Mouse (Mus musculus): ENCODE measurements at regions not wholly inside any gene's neighbourhood (a gene's known extent, or its start where the extent isn't known, plus 50 kb on each side); places are given as distances from the start of the nearest gene placed in this dataset.

GRCm38 (mm10) chr12:95054887-95055286 lies 637.1 kb upstream of the Flrt2 start:
- no peaks in the 10 kb centered on the region for H3K4me1 ChIP-seq (replicated peaks; ENCODE audit: control insufficient read depth, insufficient read depth, low read length)
- H3K27ac ChIP-seq (ENCODE audit: low read length), result no peak overlapping the region
- no peaks in the 10 kb centered on the region for H3K27me3 ChIP-seq (replicated peaks; ENCODE audit: control insufficient read depth, insufficient read depth, low read length)
- H3K9me3 ChIP-seq (ENCODE audit: control insufficient read depth, low read length), result no peaks in the 10 kb centered on the region
- 94% methylated on average over 3 of the region's 3 CpGs for WGBS
- no peaks in the 10 kb centered on the region for H3K36me3 ChIP-seq (ENCODE audit: control insufficient read depth, insufficient read depth)
- H3K4me3 ChIP-seq (replicated peaks; ENCODE audit: low read length), result no peak overlapping the region
- ATAC-seq, result no peak
- no peak overlapping the region for H3K9ac ChIP-seq (replicated peaks; ENCODE audit: low read depth, low read length)
- no peak overlapping the region for H3K4me2 ChIP-seq (ENCODE audit: low read length)

GRCm38 (mm10) chr12:95056926-95057325 lies 635.1 kb upstream of the Flrt2 start:
- H3K9ac ChIP-seq (replicated peaks; ENCODE audit: low read depth, low read length), result no peak overlapping the region
- no peak overlapping the region for H3K4me3 ChIP-seq (replicated peaks; ENCODE audit: low read length)
- no peak overlapping the region for H3K27ac ChIP-seq (ENCODE audit: low read length)
- ATAC-seq, result peak; percentile 93
- no peaks in the 10 kb centered on the region for H3K9me3 ChIP-seq (ENCODE audit: control insufficient read depth, low read length)
- H3K4me1 ChIP-seq (replicated peaks; ENCODE audit: control insufficient read depth, insufficient read depth, low read length), result no peaks in the 10 kb centered on the region
- no peak overlapping the region for H3K4me2 ChIP-seq (ENCODE audit: low read length)
- no peaks in the 10 kb centered on the region for H3K27me3 ChIP-seq (replicated peaks; ENCODE audit: control insufficient read depth, insufficient read depth, low read length)
- 18% methylated on average over 7 of the region's 7 CpGs for WGBS
- H3K36me3 ChIP-seq (ENCODE audit: control insufficient read depth, insufficient read depth), result no peaks in the 10 kb centered on the region

- ATAC-seq, result no peak
Observed at GRCm38 (mm10) chr12:95059396-95059795, 632.6 kb upstream of the Flrt2 start.

GRCm38 (mm10) chr12:95072307-95072706 lies 619.7 kb upstream of the Flrt2 start:
- ATAC-seq, result no peak
- H3K9me3 ChIP-seq (ENCODE audit: control insufficient read depth, low read length), result no peaks in the 10 kb centered on the region
- H3K9ac ChIP-seq (replicated peaks; ENCODE audit: low read depth, low read length), result no peak overlapping the region
- H3K4me3 ChIP-seq (replicated peaks; ENCODE audit: low read length), result no peak overlapping the region
- no peaks in the 10 kb centered on the region for H3K4me1 ChIP-seq (replicated peaks; ENCODE audit: control insufficient read depth, insufficient read depth, low read length)
- no peak overlapping the region for H3K27ac ChIP-seq (ENCODE audit: low read length)
- WGBS, result 86% methylated on average over 2 of the region's 2 CpGs
- H3K4me2 ChIP-seq (ENCODE audit: low read length), result no peak overlapping the region
- H3K27me3 ChIP-seq (replicated peaks; ENCODE audit: control insufficient read depth, insufficient read depth, low read length), result no peaks in the 10 kb centered on the region
- no peaks in the 10 kb centered on the region for H3K36me3 ChIP-seq (ENCODE audit: control insufficient read depth, insufficient read depth)

More at GRCm38 (mm10) chr12:95059396-95059795, 632.6 kb upstream of the Flrt2 start:
- H3K4me3 ChIP-seq (replicated peaks; ENCODE audit: low read length), result no peak overlapping the region
- WGBS, result 44% methylated on average over 2 of the region's 2 CpGs
- H3K27me3 ChIP-seq (replicated peaks; ENCODE audit: control insufficient read depth, insufficient read depth, low read length), result no peaks in the 10 kb centered on the region
- H3K9me3 ChIP-seq (ENCODE audit: control insufficient read depth, low read length), result no peaks in the 10 kb centered on the region
- no peak overlapping the region for H3K9ac ChIP-seq (replicated peaks; ENCODE audit: low read depth, low read length)
- no peak overlapping the region for H3K27ac ChIP-seq (ENCODE audit: low read length)
- no peaks in the 10 kb centered on the region for H3K4me1 ChIP-seq (replicated peaks; ENCODE audit: control insufficient read depth, insufficient read depth, low read length)
- H3K36me3 ChIP-seq (ENCODE audit: control insufficient read depth, insufficient read depth), result no peaks in the 10 kb centered on the region
- no peak overlapping the region for H3K4me2 ChIP-seq (ENCODE audit: low read length)

- WGBS, result 11% methylated on average over 3 of the region's 3 CpGs
- Histone ChIP-seq H3K36me3 (ENCODE audit: control insufficient read depth, insufficient read depth) (no peaks in the 10 kb centered on the region), H3K9me3 (ENCODE audit: control insufficient read depth, low read length) (no peaks in the 10 kb centered on the region), H3K4me3 (replicated peaks; ENCODE audit: low read length) (no peak overlapping the region), H3K4me2 (ENCODE audit: low read length) (no peak overlapping the region), H3K4me1 (replicated peaks; ENCODE audit: control insufficient read depth, insufficient read depth, low read length) (0 out of 2 replicates have a peak, but pooled peaks cover 2% of the 10 kb centered on the region), H3K27me3 (replicated peaks; ENCODE audit: control insufficient read depth, insufficient read depth, low read length) (no peaks in the 10 kb centered on the region), H3K27ac (ENCODE audit: low read length) (no peak overlapping the region), H3K9ac (replicated peaks; ENCODE audit: low read depth, low read length) (no peak overlapping the region)
- peak; percentile 95 for ATAC-seq
Observed at GRCm38 (mm10) chr12:95119223-95119952, 572.6 kb upstream of the Flrt2 start.

GRCm38 (mm10) chr12:95132804-95133203 lies 559.2 kb upstream of the Flrt2 start:
- no peak overlapping the region for H3K4me3 ChIP-seq (replicated peaks; ENCODE audit: low read length)
- H3K27me3 ChIP-seq (replicated peaks; ENCODE audit: control insufficient read depth, insufficient read depth, low read length), result no peaks in the 10 kb centered on the region
- no peaks in the 10 kb centered on the region for H3K9me3 ChIP-seq (ENCODE audit: control insufficient read depth, low read length)
- H3K9ac ChIP-seq (replicated peaks; ENCODE audit: low read depth, low read length), result no peak overlapping the region
- 64% methylated on average over 1 of the region's 1 CpGs for WGBS
- H3K4me2 ChIP-seq (ENCODE audit: low read length), result no peak overlapping the region
- H3K27ac ChIP-seq (ENCODE audit: low read length), result no peak overlapping the region
- H3K36me3 ChIP-seq (ENCODE audit: control insufficient read depth, insufficient read depth), result no peaks in the 10 kb centered on the region
- no peaks in the 10 kb centered on the region for H3K4me1 ChIP-seq (replicated peaks; ENCODE audit: control insufficient read depth, insufficient read depth, low read length)
- no peak for ATAC-seq

- no peaks in the 10 kb centered on the region for H3K36me3 ChIP-seq (ENCODE audit: control insufficient read depth, insufficient read depth)
- 90% methylated on average over 4 of the region's 4 CpGs for WGBS
- ATAC-seq, result no peak
- no peak overlapping the region for H3K27ac ChIP-seq (ENCODE audit: low read length)
- no peak overlapping the region for H3K4me2 ChIP-seq (ENCODE audit: low read length)
- no peaks in the 10 kb centered on the region for H3K27me3 ChIP-seq (replicated peaks; ENCODE audit: control insufficient read depth, insufficient read depth, low read length)
- H3K9ac ChIP-seq (replicated peaks; ENCODE audit: low read depth, low read length), result no peak overlapping the region
- H3K4me3 ChIP-seq (replicated peaks; ENCODE audit: low read length), result no peak overlapping the region
- H3K4me1 ChIP-seq (replicated peaks; ENCODE audit: control insufficient read depth, insufficient read depth, low read length), result no peaks in the 10 kb centered on the region
- H3K9me3 ChIP-seq (ENCODE audit: control insufficient read depth, low read length), result no peaks in the 10 kb centered on the region
Observed at GRCm38 (mm10) chr12:95133482-95133881, 558.5 kb upstream of the Flrt2 start.

- Histone ChIP-seq H3K4me2 (ENCODE audit: low read length) (no peak overlapping the region), H3K27me3 (replicated peaks; ENCODE audit: control insufficient read depth, insufficient read depth, low read length) (no peaks in the 10 kb centered on the region), H3K9me3 (ENCODE audit: control insufficient read depth, low read length) (no peaks in the 10 kb centered on the region), H3K4me1 (replicated peaks; ENCODE audit: control insufficient read depth, insufficient read depth, low read length) (no peaks in the 10 kb centered on the region), H3K27ac (ENCODE audit: low read length) (no peak overlapping the region), H3K36me3 (ENCODE audit: control insufficient read depth, insufficient read depth) (no peaks in the 10 kb centered on the region), H3K4me3 (replicated peaks; ENCODE audit: low read length) (no peak overlapping the region), H3K9ac (replicated peaks; ENCODE audit: low read depth, low read length) (no peak overlapping the region)
- ATAC-seq, result no peak
- 100% methylated on average over 2 of the region's 2 CpGs for WGBS
Observed at GRCm38 (mm10) chr12:95138167-95138566, 553.9 kb upstream of the Flrt2 start.

- ATAC-seq, result peak; percentile 76; the same call in 1 of the 2 replicates
- no peaks in the 10 kb centered on the region for H3K9me3 ChIP-seq (ENCODE audit: control insufficient read depth, low read length)
- no peak overlapping the region for H3K27ac ChIP-seq (ENCODE audit: low read length)
- H3K27me3 ChIP-seq (replicated peaks; ENCODE audit: control insufficient read depth, insufficient read depth, low read length), result no peaks in the 10 kb centered on the region
- H3K4me3 ChIP-seq (replicated peaks; ENCODE audit: low read length), result no peak overlapping the region
- H3K9ac ChIP-seq (replicated peaks; ENCODE audit: low read depth, low read length), result no peak overlapping the region
- no peak overlapping the region for H3K4me2 ChIP-seq (ENCODE audit: low read length)
- no peaks in the 10 kb centered on the region; the same call in 1 of the 2 replicates for H3K4me1 ChIP-seq (replicated peaks; ENCODE audit: control insufficient read depth, insufficient read depth, low read length)
- no peaks in the 10 kb centered on the region for H3K36me3 ChIP-seq (ENCODE audit: control insufficient read depth, insufficient read depth)
- 59% methylated on average over 2 of the region's 2 CpGs for WGBS
Observed at GRCm38 (mm10) chr12:95171051-95171450, 521.0 kb upstream of the Flrt2 start.
